Mouse (Mus musculus) mature B cell (primary cell): ENCODE measurements around the gene Becn1.

Experiments
- in situ Hi-C: fragments of 300-500 bp; cut with MboI; formaldehyde crosslinking; loops from 2 replicates; pipeline ENCODE4 v1.14.3; 2019

Gene Becn1

DNA sequence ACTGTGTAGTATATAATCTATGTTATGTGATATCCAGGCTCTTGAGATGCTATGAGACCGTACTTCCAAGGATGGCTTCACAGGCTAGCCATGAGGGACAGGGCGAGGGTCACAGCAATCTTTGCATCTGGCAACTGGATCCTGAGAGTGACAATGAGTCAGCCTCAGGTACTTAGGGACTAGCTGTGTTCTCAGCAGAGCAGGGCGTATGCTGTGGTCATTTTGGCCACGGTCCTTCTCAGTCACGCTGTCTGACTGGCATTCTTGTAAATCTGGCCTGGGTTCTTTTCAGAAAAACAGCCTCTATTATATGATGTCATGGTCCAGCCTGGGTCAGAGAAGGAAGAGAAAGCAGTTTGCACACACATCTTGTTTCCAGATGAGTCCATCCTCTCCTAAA, 65.3 kb downstream of the Becn1 start:
- in situ Hi-C loops: no loop called here
